Mouse (Mus musculus) heart, embryonic 14.5 days (tissue): Measurements from ENCODE around the gene Pold1. TPM values are rescaled to one million over a fixed set of nuclear protein-coding genes. Genes with fewer than 3 reads are reported as not detected.

Experiments
- ATAC-seq: fragments of 200-750 bp; cut with Nextera tagmentation; 2 replicates; pipeline ENCODE4 v1.8.0; 2017; ENCODE audit warnings: low read depth, moderate TSS enrichment; ENCODE audit not compliant: insufficient number of reproducible peaks, insufficient read depth, low FRiP score
- H3K27ac ChIP-seq, 2 experiments: fragments of 200-500 bp in 1 of 2; fragments of 300-500 bp in 1 of 2; sonication (generic) in 1 of 2; replicated peaks in 1 of 2; 2 replicates each; pipeline ENCODE4 v1.5.1; 2012 to 2014; ENCODE audit warnings: low read depth in 2 of 2, low read length in 2 of 2, control low read depth in 1 of 2, mild to moderate bottlenecking in 1 of 2, mixed read lengths in 1 of 2; ENCODE audit not compliant: control insufficient read depth in 1 of 2, insufficient read depth in 1 of 2
- H3K27me3 ChIP-seq: fragments of 300-500 bp; sonication (generic); 2 replicates; pipeline ENCODE4 v1.6.1; 2014; ENCODE audit warnings: mild to moderate bottlenecking, low read length, control low read depth; ENCODE audit not compliant: control insufficient read depth, insufficient read depth
- H3K36me3 ChIP-seq: fragments of 300-500 bp; sonication (generic); 2 replicates; pipeline ENCODE4 v1.6.1; 2014; ENCODE audit warnings: mild to moderate bottlenecking, control low read depth, low read length, mixed read lengths; ENCODE audit not compliant: control insufficient read depth, insufficient read depth
- H3K4me1 ChIP-seq, 2 experiments: fragments of 200-500 bp in 1 of 2; fragments of 300-500 bp in 1 of 2; sonication (generic) in 1 of 2; 2 replicates each; pipeline ENCODE4 v1.6.1; 2012 to 2014; ENCODE audit warnings: low read length in 2 of 2, control low read depth in 1 of 2, mixed read lengths in 1 of 2; ENCODE audit not compliant: control insufficient read depth in 2 of 2, insufficient read depth in 2 of 2
- H3K4me2 ChIP-seq: fragments of 300-500 bp; sonication (generic); 2 replicates; pipeline ENCODE4 v1.6.1; 2014; ENCODE audit warnings: mild to moderate bottlenecking, low read length
- H3K4me3 ChIP-seq, 2 experiments: fragments of 200-500 bp in 1 of 2; fragments of 300-500 bp in 1 of 2; sonication (generic) in 1 of 2; 2 replicates each; pipeline ENCODE4 v1.5.1; 2012 to 2014; ENCODE audit warnings: low read length in 2 of 2, mild to moderate bottlenecking in 2 of 2, control low read depth in 1 of 2, low read depth in 1 of 2, moderate library complexity in 1 of 2; ENCODE audit not compliant: control insufficient read depth in 1 of 2, insufficient read depth in 1 of 2
- H3K9ac ChIP-seq: fragments of 300-500 bp; sonication (generic); 2 replicates; pipeline ENCODE4 v1.6.1; 2014; ENCODE audit warnings: mild to moderate bottlenecking, low read length
- H3K9me3 ChIP-seq: fragments of 300-500 bp; sonication (generic); 2 replicates; pipeline ENCODE4 v1.6.1; 2016; ENCODE audit warnings: low read length, control low read depth; ENCODE audit not compliant: control insufficient read depth
- WGBS: fragments of 180-500 bp; shearing (Covaris S2); extraction: QIAGEN DNeasy Blood & Tissue Kit; methylation state at CpG from one replicate; pipeline ENCODE4 v1.1.7; 2014; 5-methylcytosine and 5-hydroxymethylcytosine counted together
- polyA plus RNA-seq: library from polyadenylated mRNA; unstranded; fragments of >200 nt; fragmentation: Nextera tagmentation; extraction: Ambion mirVana; gene quantifications from 2 replicates; pipeline ENCODE4 v1.2.1, GENCODE M21; 2014

The Pold1 gene
- polyA plus RNA-seq, 1 experiment from 2014 or later = 29.2 TPM

GRCm38 (mm10) chr7:44552141-44552908 lies 3.7 kb upstream of the Pold1 start:
- Histone ChIP-seq H3K9ac (peak overlapping the region; percentile 82; the same call in 1 of the 2 replicates), H3K27me3 (no peaks in the 10 kb centered on the region), H3K4me3 (no peak overlapping the region), H3K4me2 (peak overlapping the region; percentile 77), H3K9me3 (no peaks in the 10 kb centered on the region), H3K27ac (no peak overlapping the region), H3K4me1 (peaks cover 13 to 21% of the 10 kb centered on the region in 2 experiments; a peak in 3 of 4 replicates), H3K36me3 (peaks cover 32% of the 10 kb centered on the region)
- WGBS = 81% methylated on average over 31 of the region's 31 CpGs
- no peak for ATAC-seq

DNA sequence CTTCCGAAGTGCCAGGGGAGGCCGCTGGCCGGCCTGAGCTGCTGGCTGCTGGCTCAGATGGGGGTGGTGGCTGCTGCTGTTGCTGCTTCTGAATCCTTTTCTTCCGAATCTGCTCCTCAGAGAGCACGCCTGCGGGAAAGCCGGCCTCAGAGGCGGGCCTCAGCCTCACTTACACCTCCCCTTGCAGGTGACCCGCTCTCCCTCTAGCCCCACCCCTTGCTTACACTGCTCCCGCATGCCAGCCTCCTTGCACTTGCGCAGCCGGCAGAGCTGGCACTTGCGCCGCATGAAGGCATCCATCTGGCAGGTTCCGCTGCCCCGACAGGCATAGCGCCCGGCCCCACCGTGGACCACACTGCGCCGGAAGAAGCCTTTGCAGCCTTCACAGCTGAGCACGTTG lies 3.1 kb upstream of the Pold1 start:
- Histone ChIP-seq H3K36me3 (peaks cover 32% of the 10 kb centered on the region), H3K4me2 (no peak overlapping the region), H3K27me3 (no peaks in the 10 kb centered on the region), H3K27ac (no peak overlapping the region), H3K9ac (no peak overlapping the region), H3K4me3 (no peak overlapping the region), H3K4me1 (peaks cover 13 to 21% of the 10 kb centered on the region in 2 experiments; a peak in 3 of 4 replicates), H3K9me3 (no peaks in the 10 kb centered on the region)
- ATAC-seq = no peak
- 82% methylated on average over 22 of the region's 22 CpGs for WGBS

DNA sequence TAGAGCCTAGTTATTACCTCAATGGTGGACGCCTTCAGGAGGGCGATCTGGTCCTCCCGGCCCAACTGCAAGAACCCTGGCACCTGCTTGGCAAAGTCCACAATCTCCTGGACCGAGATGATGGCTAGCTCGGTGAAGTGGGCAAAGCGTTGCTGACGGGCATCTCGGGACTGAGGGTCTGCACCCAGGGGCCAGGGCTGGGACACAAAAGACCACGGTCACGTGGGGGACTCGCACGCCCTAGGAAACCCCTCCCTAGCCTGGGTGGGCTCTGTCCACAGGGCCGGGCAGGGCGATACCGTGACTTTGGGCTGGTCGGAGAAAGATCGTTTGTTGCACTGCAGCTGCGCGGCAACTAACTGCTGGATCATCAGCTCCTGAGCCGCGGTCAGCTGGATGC lies 2.7 kb upstream of the Pold1 start:
- Histone ChIP-seq H3K9ac (no peak overlapping the region), H3K27me3 (no peaks in the 10 kb centered on the region), H3K9me3 (no peaks in the 10 kb centered on the region), H3K36me3 (peaks cover 32% of the 10 kb centered on the region), H3K4me2 (no peak overlapping the region), H3K27ac (no peak overlapping the region), H3K4me3 (no peak overlapping the region), H3K4me1 (peaks cover 13 to 21% of the 10 kb centered on the region in 2 experiments; a peak in 3 of 4 replicates)
- no peak for ATAC-seq
- 91% methylated on average over 21 of the region's 21 CpGs for WGBS

- no peak overlapping the region for H3K27ac ChIP-seq
- no peak overlapping the region for H3K9ac ChIP-seq
- peaks cover 13 to 21% of the 10 kb centered on the region in 2 experiments; a peak in 3 of 4 replicates for H3K4me1 ChIP-seq
- WGBS = 93% methylated on average over 12 of the region's 12 CpGs
- no peak overlapping the region for H3K4me3 ChIP-seq
- ATAC-seq = no peak
- peaks cover 32% of the 10 kb centered on the region for H3K36me3 ChIP-seq
- no peaks in the 10 kb centered on the region for H3K9me3 ChIP-seq
- H3K27me3 ChIP-seq = no peaks in the 10 kb centered on the region
- no peak overlapping the region for H3K4me2 ChIP-seq
Observed at GRCm38 (mm10) chr7:44550409-44550678, 1.7 kb upstream of the Pold1 start.

DNA sequence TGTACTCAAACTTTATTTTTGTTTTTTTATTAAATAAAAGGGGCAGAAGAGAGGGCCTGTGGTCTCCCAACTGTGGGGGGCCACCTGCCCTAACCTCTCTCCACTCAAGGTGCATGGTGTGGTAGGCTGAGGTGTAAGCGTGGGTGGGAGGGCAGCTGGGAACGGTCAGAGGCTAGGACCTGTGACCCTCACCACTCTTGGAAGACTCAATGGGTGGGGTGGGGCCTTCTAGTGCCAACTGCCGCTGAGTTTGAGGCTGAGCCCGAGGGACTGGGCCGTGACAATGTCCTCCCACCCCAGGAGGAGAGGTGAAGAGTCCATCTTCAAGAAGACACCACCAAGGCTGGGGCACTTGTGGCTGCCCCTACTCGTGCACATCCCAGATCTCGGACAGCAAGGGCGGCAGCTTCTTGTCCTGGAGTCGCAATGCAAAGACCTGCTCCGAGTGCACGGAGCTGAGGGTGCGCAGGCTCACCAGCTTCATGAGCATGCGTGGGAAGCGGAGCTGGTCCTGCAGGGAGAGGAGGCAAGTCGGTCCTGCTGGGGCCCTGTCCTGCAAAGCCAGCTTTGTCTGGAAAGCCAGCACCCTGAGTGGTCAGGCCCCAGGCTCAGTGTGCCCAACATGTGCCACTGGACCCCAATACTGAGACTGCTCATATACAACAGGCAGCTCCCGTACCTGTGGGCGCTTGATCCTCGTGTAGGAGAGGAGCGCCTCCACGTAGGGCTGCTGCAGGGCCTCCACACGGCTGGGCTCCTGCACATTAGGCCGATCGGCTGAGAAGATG lies 1.2 kb upstream of the Pold1 start:
- no peak overlapping the region for H3K4me2 ChIP-seq
- no peaks in the 10 kb centered on the region for H3K27me3 ChIP-seq
- no peak overlapping the region for H3K9ac ChIP-seq
- 93% methylated on average over 23 of the region's 23 CpGs for WGBS
- ATAC-seq = no peak
- H3K36me3 ChIP-seq = peaks cover 32% of the 10 kb centered on the region
- H3K4me1 ChIP-seq = peaks cover 13 to 21% of the 10 kb centered on the region in 2 experiments; a peak in 3 of 4 replicates
- no peak overlapping the region for H3K4me3 ChIP-seq
- no peak overlapping the region for H3K27ac ChIP-seq
- H3K9me3 ChIP-seq = no peaks in the 10 kb centered on the region

GRCm38 (mm10) chr7:44547725-44548124 lies 924 bp downstream of the Pold1 start:
- H3K9ac ChIP-seq = peak overlapping the region; percentile 79
- H3K4me2 ChIP-seq = peak overlapping the region; percentile 92
- no peaks in the 10 kb centered on the region for H3K27me3 ChIP-seq
- H3K9me3 ChIP-seq = no peaks in the 10 kb centered on the region
- peak overlapping the region; percentile 66 to 70 for H3K4me3 ChIP-seq
- peaks cover 38% of the 10 kb centered on the region for H3K36me3 ChIP-seq
- H3K27ac ChIP-seq = no peak overlapping the region
- ATAC-seq = no peak
- peaks cover 8 to 11% of the 10 kb centered on the region in 2 experiments; a peak in 3 of 4 replicates for H3K4me1 ChIP-seq
- WGBS = 22% methylated on average over 5 of the region's 5 CpGs

DNA sequence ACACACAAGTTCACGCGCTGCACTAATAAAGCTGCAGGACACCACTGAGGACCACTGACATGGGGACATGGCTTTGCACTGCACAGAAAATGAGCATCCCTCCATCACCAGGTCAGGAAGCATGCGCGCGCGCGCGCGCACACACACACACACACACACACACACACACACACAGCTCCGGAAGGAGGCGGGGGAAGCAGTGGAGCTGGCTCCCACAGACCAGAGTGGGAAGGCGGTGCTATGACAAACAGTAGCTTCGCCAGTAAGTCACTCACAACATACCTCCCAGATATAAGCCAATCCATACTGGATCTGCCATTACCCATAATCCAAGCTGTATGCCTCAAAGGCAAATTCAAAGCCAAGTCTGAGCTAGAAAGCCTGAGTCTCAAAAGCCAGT lies 1.6 kb downstream of the Pold1 start:
- 95% methylated on average over 13 of the region's 13 CpGs for WGBS
- Histone ChIP-seq H3K4me2 (peak overlapping the region; percentile 92), H3K27me3 (no peaks in the 10 kb centered on the region), H3K27ac (no peak overlapping the region), H3K4me1 (peaks cover 8 to 10% of the 10 kb centered on the region in 2 experiments; a peak in 2 of 4 replicates), H3K4me3 (no peak overlapping the region), H3K9me3 (no peaks in the 10 kb centered on the region), H3K9ac (peak overlapping the region; percentile 79), H3K36me3 (peaks cover 40% of the 10 kb centered on the region)
- ATAC-seq = no peak
